Mouse (Mus musculus) bone marrow macrophage, adult 2 months (primary cell): Measurements from ENCODE around the gene Dnah2.

Experiments used
- CTCF ChIP-seq: IDR thresholded peaks from 2 replicates; pipeline ENCODE4 v1.5.1; 2012; ENCODE audit warnings: low read depth, mild to moderate bottlenecking, low read length, moderate library complexity
- POLR2A ChIP-seq: IDR thresholded peaks from 2 replicates; pipeline ENCODE4 v1.6.1; 2012; ENCODE audit warnings: mild to moderate bottlenecking, low read depth, low read length, borderline replicate concordance

- TF ChIP-seq CTCF (no peak), POLR2A (no peak)
Measured at GRCm38 (mm10) chr11:69400083-69400850, 148.6 kb downstream of the Dnah2 start.
